Mouse (Mus musculus): Measurements from ENCODE around the gene Vmn1r85. TPM values are rescaled to one million over a fixed set of nuclear protein-coding genes. Genes with fewer than 3 reads are reported as not detected.
A peak's percentile ranks its signal among the peaks of the same experiment; 100 is the strongest.
"Not testable (repeated sequence)": the region's sequence is repeated elsewhere in the genome, so short reads cannot be mapped to it uniquely, and the experiment has no call there.

Gene Vmn1r85
- polyA plus RNA-seq, 1 experiment from 2014 or later, result not detected

DNA sequence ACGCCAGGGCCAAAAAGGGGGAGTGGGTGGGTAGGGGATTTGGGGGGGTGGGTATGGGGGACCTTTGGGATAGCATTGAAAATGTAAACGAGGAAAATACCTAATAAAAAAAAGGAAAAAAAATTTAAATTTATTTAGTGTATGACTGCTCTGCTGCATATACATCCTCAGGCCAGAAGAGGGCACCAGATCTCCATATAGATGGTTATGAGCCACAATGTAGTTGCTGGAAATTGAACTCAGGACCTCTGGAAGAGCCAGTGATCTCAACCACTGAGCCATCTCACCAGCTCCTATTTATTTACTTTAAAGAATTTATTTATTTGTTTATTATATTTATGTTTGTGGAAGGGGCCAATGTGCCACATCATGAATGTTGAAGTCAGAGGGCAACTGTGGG is 31.6 kb downstream of the Vmn1r85 start:
- not testable (repeated sequence) for H3K4me1 ChIP-seq (ENCODE audit: insufficient read depth); H3K27ac ChIP-seq (ENCODE audit: low read depth); H3K27me3 ChIP-seq (ENCODE audit: insufficient read depth, low read length); H3K4me3 ChIP-seq (ENCODE audit: low read depth, low read length); H3K4me2 ChIP-seq; ATAC-seq (ENCODE audit: insufficient read depth); H3K36me3 ChIP-seq (ENCODE audit: insufficient read depth); H3K9me3 ChIP-seq (ENCODE audit: low read depth, low read length); H3K9ac ChIP-seq
- peak; percentile 40 for DNase-seq
- TF ChIP-seq CTCF (IDR thresholded peaks at IDR 0.05; ENCODE audit: low read depth), result peak; percentile 54
- WGBS, result 44% methylated on average over 2 of the region's 2 CpGs

DNA sequence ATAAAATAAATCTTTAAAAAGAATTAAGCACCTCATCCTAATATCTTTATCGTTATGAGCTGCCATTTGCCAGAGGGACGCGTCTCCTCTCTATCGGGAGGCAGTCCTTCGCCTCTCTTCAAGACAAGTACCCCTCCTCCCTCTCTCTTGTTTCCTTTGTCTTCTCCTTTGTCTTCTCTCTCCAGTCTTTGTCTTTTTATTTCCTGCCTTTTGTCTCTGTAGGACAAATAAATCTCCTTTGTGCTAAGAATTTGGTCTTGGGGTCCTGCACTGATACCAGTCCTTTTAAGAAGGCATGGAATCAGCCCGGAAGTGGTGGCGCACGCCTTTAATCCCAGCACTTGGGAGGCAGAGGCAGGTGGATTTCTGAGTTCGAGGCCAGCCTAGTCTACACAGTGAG is 35.4 kb downstream of the Vmn1r85 start:
- Histone ChIP-seq H3K27me3 (ENCODE audit: insufficient read depth, low read length) (no peaks in the 10 kb centered on the region), H3K9me3 (ENCODE audit: low read depth, low read length) (no peaks in the 10 kb centered on the region; the same call in 1 of the 2 replicates), H3K27ac (ENCODE audit: low read depth) (no peak overlapping the region), H3K9ac (no peak overlapping the region), H3K36me3 (ENCODE audit: insufficient read depth) (no peaks in the 10 kb centered on the region), H3K4me1 (ENCODE audit: insufficient read depth) (no peaks in the 10 kb centered on the region), H3K4me2 (no peak overlapping the region), H3K4me3 (ENCODE audit: low read depth, low read length) (no peak overlapping the region)
- no peak for ATAC-seq (ENCODE audit: insufficient read depth)
- no peak for TF ChIP-seq CTCF (IDR thresholded peaks at IDR 0.05; ENCODE audit: low read depth)
- WGBS, result 87% methylated on average over 9 of the region's 9 CpGs
- no peak for DNase-seq

DNA sequence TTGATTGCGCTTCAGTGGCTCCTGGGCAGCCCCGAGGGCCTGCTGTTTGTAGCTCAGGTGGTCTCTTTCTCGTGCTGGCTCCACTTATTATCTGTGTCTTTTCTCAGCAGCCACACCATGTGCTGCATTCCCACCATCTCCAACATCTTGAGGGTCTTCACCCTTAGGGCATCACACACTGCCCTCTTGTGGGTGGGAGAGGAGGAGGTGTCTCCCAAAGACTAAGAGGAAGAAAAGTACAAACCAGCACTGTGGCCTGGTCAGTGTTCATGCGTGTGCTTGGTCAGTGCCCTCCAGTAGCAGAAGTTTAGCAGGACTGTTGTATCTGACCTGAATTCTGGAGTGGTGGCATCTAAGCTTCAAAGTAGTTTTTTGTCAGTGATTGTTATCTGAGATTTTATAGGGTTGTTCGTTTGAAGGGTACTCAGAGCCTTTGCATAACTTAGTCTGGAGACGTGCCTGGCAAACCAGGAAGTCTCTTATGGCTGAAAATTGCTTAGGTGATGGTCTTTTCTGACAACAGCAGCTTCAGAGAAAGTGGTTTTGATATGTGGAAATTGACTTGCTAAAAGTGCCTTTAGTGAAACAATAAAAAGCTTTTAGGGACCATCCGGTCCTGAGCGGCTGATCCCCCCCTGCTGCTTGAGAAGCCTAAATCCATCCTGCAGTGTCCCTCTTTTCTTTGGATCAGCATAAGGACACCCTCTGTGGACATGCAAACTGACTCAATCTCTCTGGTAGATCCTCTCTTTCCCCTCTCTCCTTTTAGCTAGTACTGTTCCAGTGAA is 37.9 kb downstream of the Vmn1r85 start:
- DNase-seq, result no peak
- no peak for ATAC-seq (ENCODE audit: insufficient read depth)
- Histone ChIP-seq H3K4me3 (ENCODE audit: low read depth, low read length) (no peak overlapping the region), H3K27me3 (ENCODE audit: insufficient read depth, low read length) (no peaks in the 10 kb centered on the region), H3K36me3 (ENCODE audit: insufficient read depth) (no peaks in the 10 kb centered on the region), H3K9me3 (ENCODE audit: low read depth, low read length) (no peaks in the 10 kb centered on the region), H3K9ac (no peak overlapping the region), H3K4me1 (ENCODE audit: insufficient read depth) (no peaks in the 10 kb centered on the region), H3K4me2 (no peak overlapping the region), H3K27ac (ENCODE audit: low read depth) (no peak overlapping the region)
- WGBS, result 65% methylated on average over 8 of the region's 8 CpGs
- TF ChIP-seq CTCF (IDR thresholded peaks at IDR 0.05; ENCODE audit: low read depth), result peak; percentile 43

DNA sequence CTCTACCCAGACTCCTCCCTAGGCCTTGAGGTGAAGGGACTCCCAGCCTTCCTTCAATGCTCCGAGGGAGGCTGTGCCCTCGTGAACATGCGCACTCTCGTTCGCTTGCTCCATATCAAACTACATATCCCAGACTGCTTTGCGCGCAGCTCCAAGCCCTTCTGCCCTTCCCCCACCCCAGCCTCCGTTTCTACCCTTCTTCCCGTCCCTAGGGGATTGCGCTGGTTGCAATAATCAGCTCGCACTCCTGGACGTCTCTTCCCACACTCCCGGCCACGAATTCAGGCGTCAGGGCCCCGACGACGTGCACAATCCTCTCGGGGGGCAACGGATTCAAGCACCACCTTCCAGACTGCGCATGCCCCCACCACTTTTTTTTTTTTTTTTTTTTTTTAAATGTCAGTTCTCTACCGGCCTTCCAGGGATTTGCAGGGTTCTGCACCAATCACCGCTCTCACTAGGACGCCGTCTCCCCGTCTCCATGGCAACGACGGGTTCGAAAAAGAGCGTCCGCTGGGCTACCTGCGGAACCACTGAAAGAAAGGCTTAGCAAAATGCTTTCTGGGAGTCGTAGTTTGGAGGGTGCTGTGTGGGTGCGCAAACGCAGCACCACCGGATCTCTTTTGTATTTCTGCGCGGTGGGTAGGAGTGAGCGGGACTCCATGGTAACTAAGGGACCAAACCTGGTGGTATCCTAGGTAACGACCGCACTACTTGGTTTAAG is 40.5 kb downstream of the Vmn1r85 start, which contains the start of gene Mzf1:
Mzf1 (minus strand) TSS at position 478 of the 724 bp plus-strand sequence.
- peak within 1 kb of the TSS; percentile 77 for H3K27ac ChIP-seq (ENCODE audit: low read depth)
- whole genome bisulfite sequencing, result under 1% methylated on average over 41 of the region's 41 CpGs
- H3K4me2 ChIP-seq, result peak within 1 kb of the TSS; percentile 57
- ATAC-seq (ENCODE audit: insufficient read depth) (peak; percentile 95), DNase-seq (peak; percentile 99)
- H3K36me3 ChIP-seq (ENCODE audit: insufficient read depth), result no peaks in the 10 kb centered on the region
- H3K4me1 ChIP-seq (ENCODE audit: insufficient read depth), result no peaks in the 10 kb centered on the region
- peak; percentile 11; the same call in 1 of the 2 replicates for TF ChIP-seq CTCF (IDR thresholded peaks at IDR 0.05; ENCODE audit: low read depth)
- H3K27me3 ChIP-seq (ENCODE audit: insufficient read depth, low read length), result no peaks in the 10 kb centered on the region
- peak within 1 kb of the TSS; percentile 54 for H3K4me3 ChIP-seq (ENCODE audit: low read depth, low read length)
- no peaks in the 10 kb centered on the region for H3K9me3 ChIP-seq (ENCODE audit: low read depth, low read length)
- H3K9ac ChIP-seq, result peak within 1 kb of the TSS; percentile 60

DNA sequence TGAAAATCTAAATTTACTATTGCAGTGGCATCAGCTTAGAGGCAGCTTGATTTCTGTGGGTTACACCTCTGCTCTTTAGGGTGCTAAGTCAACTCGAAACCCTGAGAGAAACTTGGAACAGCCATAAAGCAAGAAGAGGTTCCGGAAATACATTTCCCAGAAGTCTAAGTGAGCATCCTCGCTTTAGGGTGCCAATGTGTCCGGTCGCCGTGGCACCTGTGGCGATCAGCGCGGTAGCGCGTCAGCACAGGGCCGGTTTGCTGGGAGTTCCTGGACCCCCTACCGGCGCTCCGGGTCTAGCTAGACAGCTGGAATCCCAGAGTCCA is 41.0 kb downstream of the Vmn1r85 start:
- ATAC-seq (ENCODE audit: insufficient read depth) (no peak), DNase-seq (no peak)
- Histone ChIP-seq H3K27ac (ENCODE audit: low read depth) (peak overlapping the region; percentile 77; the same call in 1 of the 2 replicates), H3K4me2 (peak overlapping the region; percentile 57), H3K4me1 (ENCODE audit: insufficient read depth) (no peaks in the 10 kb centered on the region), H3K27me3 (ENCODE audit: insufficient read depth, low read length) (no peaks in the 10 kb centered on the region), H3K4me3 (ENCODE audit: low read depth, low read length) (peak overlapping the region; percentile 54), H3K9me3 (ENCODE audit: low read depth, low read length) (no peaks in the 10 kb centered on the region), H3K36me3 (ENCODE audit: insufficient read depth) (no peaks in the 10 kb centered on the region), H3K9ac (peak overlapping the region; percentile 60)
- WGBS, result 4% methylated on average over 15 of the region's 15 CpGs
- no peak for TF ChIP-seq CTCF (IDR thresholded peaks at IDR 0.05; ENCODE audit: low read depth)

DNA sequence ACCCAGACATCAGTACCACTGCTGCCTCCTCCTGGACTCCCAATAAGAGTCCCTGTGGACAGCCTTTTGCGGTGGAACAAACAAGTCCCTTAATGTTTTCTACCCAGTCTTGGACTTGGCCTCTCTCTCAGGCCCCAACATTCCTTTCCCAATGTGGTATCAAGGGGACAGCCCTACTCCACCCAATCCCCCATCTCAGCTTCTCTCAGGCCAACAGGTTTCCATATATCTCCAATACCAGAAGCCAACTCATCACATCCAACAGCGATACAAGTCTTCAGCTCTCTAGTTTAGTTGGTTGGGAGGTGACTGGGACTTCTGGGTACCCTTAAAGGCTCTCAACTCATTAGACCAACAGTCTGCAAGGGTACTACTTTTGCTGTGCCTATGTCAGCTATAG is 41.5 kb downstream of the Vmn1r85 start:
- Histone ChIP-seq H3K9ac (peak overlapping the region; percentile 60; the same call in 1 of the 2 replicates), H3K36me3 (ENCODE audit: insufficient read depth) (no peaks in the 10 kb centered on the region), H3K27ac (ENCODE audit: low read depth) (no peak overlapping the region), H3K27me3 (ENCODE audit: insufficient read depth, low read length) (no peaks in the 10 kb centered on the region), H3K4me1 (ENCODE audit: insufficient read depth) (no peaks in the 10 kb centered on the region), H3K4me3 (ENCODE audit: low read depth, low read length) (peak overlapping the region; percentile 54), H3K4me2 (peak overlapping the region; percentile 57), H3K9me3 (ENCODE audit: low read depth, low read length) (no peaks in the 10 kb centered on the region)
- TF ChIP-seq CTCF (IDR thresholded peaks at IDR 0.05; ENCODE audit: low read depth), result no peak
- DNase-seq (no peak), ATAC-seq (ENCODE audit: insufficient read depth) (no peak)
- 83% methylated on average over 2 of the region's 2 CpGs for WGBS

DNA sequence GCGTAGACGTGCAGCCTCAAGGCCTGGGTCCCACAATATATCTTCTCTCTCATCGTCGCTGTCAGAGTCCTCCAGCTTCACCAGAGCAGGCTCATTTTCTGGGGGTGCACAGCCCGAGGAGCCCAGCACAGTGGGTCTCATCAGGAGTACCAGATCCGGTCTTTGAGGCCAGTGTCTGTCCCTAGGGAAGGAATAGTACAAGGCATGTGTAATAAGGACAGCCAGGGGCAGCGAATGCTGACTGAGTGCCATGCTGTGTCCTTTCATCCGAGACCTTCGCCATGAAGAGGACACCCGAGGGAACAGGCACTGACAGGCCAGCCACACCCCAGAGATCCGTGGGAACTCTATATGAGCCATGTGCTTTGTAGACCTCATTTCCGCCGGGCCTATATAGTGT is 42.0 kb downstream of the Vmn1r85 start:
- WGBS, result 89% methylated on average over 13 of the region's 13 CpGs
- no peaks in the 10 kb centered on the region for H3K36me3 ChIP-seq (ENCODE audit: insufficient read depth)
- DNase-seq, result no peak
- no peaks in the 10 kb centered on the region for H3K27me3 ChIP-seq (ENCODE audit: insufficient read depth, low read length)
- H3K27ac ChIP-seq (ENCODE audit: low read depth), result no peak overlapping the region
- H3K4me2 ChIP-seq, result no peak overlapping the region
- no peaks in the 10 kb centered on the region for H3K9me3 ChIP-seq (ENCODE audit: low read depth, low read length)
- H3K9ac ChIP-seq, result no peak overlapping the region
- no peak overlapping the region for H3K4me3 ChIP-seq (ENCODE audit: low read depth, low read length)
- H3K4me1 ChIP-seq (ENCODE audit: insufficient read depth), result no peaks in the 10 kb centered on the region
- no peak for ATAC-seq (ENCODE audit: insufficient read depth)
- TF ChIP-seq CTCF (IDR thresholded peaks at IDR 0.05; ENCODE audit: low read depth), result no peak
